Comparison of ENCODE assay signal across 8 mouse cellular contexts in genomic region chr7:90150311-90150710, GRCm38 (mm10). TPM values are rescaled to one million over a fixed set of nuclear protein-coding genes. Genes with fewer than 3 reads are reported as not detected.
DNase-seq lines count a peak whose midpoint lies in the region; ATAC-seq lines count a peak whose summit lies in the region.

No protein-coding gene starts in this region.

- no peaks in the 10 kb centered on the region for H3K27me3 ChIP-seq in heart, embryonic 15.5 days
- no peaks in the 10 kb centered on the region for H3K27me3 ChIP-seq in kidney, embryonic 16.5 days (ENCODE audit: insufficient read depth, low read length)

- H3K27ac ChIP-seq in heart, embryonic 15.5 days = no peak overlapping the region
- no peak overlapping the region for H3K27ac ChIP-seq in kidney, embryonic 16.5 days (ENCODE audit: low read length)

- ATAC-seq in frontal cortex, adult (ENCODE audit: low TSS enrichment) = peak; percentile 72; the same call in 1 of the 2 replicates
- ATAC-seq in heart, embryonic 15.5 days (replicated peaks; ENCODE audit: insufficient number of reproducible peaks, insufficient read depth, low FRiP score, low read depth) = peak; percentile 67; the same call in 1 of the 2 replicates
- peak; percentile 85 for ATAC-seq in kidney, embryonic 16.5 days (ENCODE audit: low FRiP score, low TSS enrichment)

- 33% methylated on average over 2 of the region's 2 CpGs for WGBS in heart, embryonic 15.5 days
- 42% methylated on average over 2 of the region's 2 CpGs for WGBS in kidney, embryonic 16.5 days

- H3K4me3 ChIP-seq in heart, embryonic 15.5 days = no peak overlapping the region
- no peak overlapping the region for H3K4me3 ChIP-seq in kidney, embryonic 16.5 days (ENCODE audit: low read length)

- H3K4me2 ChIP-seq in heart, embryonic 15.5 days = no peak overlapping the region
- H3K4me2 ChIP-seq in kidney, embryonic 16.5 days (replicated peaks; ENCODE audit: low read depth, low read length) = no peak overlapping the region

- DNase-seq in frontal cortex, postnatal 14 days (ENCODE audit: low spot score in 2 of 2) = no peak
- peak; percentile 50 to 81 for DNase-seq in adrenal gland, adult (ENCODE audit: inconsistent age in 2 of 2, low spot score in 1 of 2)
- DNase-seq in embryo, embryonic 11 days = peak; percentile 63
- peak; percentile 82 for DNase-seq in lung, postnatal 36 days
- peak; percentile 11 for DNase-seq in right cerebral cortex, postnatal 4 days

- no peak overlapping the region for H3K9ac ChIP-seq in heart, embryonic 15.5 days
- H3K9ac ChIP-seq in kidney, embryonic 16.5 days (replicated peaks; ENCODE audit: low read length) = no peak overlapping the region

- peaks cover 39% of the 10 kb centered on the region for H3K4me1 ChIP-seq in heart, embryonic 15.5 days (replicated peaks)
- H3K4me1 ChIP-seq in kidney, embryonic 16.5 days (ENCODE audit: insufficient read depth, low read length) = peaks cover 30% of the 10 kb centered on the region

- H3K36me3 ChIP-seq in heart, embryonic 15.5 days = no peaks in the 10 kb centered on the region
- H3K36me3 ChIP-seq in kidney, embryonic 16.5 days (ENCODE audit: insufficient read depth, low read length) = no peaks in the 10 kb centered on the region; the same call in 1 of the 2 replicates

- no peaks in the 10 kb centered on the region for H3K9me3 ChIP-seq in heart, embryonic 15.5 days (replicated peaks)
- no peaks in the 10 kb centered on the region for H3K9me3 ChIP-seq in kidney, embryonic 16.5 days (ENCODE audit: low read length)

RNA-seq across cellular contexts. Expression of gene Picalm, which starts 20.3 kb away (rescaled TPM):
- polyA plus RNA-seq in heart, embryonic 15.5 days (2015; fragmentation: Nextera tagmentation; extraction: Ambion mirVana) = 26.6 and 28.0 TPM in 2 replicates
- 34.7 and 39.9 TPM in 2 replicates for polyA plus RNA-seq in kidney, embryonic 16.5 days (2015; fragmentation: Nextera tagmentation; extraction: Ambion mirVana)

Comparison
In these comparisons a context has a peak if more than half of its experiments do, and no peak if none do; other contexts are left out.
1. DNase-seq: peak in adrenal gland, adult (2 of 2), embryo, embryonic 11 days (single experiment), lung, postnatal 36 days (single experiment) and right cerebral cortex, postnatal 4 days (single experiment); none in frontal cortex, postnatal 14 days (0 of 2).
2. Peak in every context shown above with its lines, with median percentiles within 50 percentile points of each other: ATAC-seq.